Mouse (Mus musculus): ENCODE data around the gene Pak3. TPM values are rescaled to one million over a fixed set of nuclear protein-coding genes. Genes with fewer than 3 reads are reported as not detected.
A peak's percentile ranks its signal among the peaks of the same experiment; 100 is the strongest.
"Not testable (repeated sequence)": the region's sequence is repeated elsewhere in the genome, so short reads cannot be mapped to it uniquely, and the experiment has no call there.

The Pak3 gene
- 17.9 and 18.4 TPM in 2 replicates for polyA plus RNA-seq (2015; fragmentation: Nextera tagmentation; extraction: Ambion mirVana)

GRCm38 (mm10) chrX:143518168-143518901 lies at the start of gene Pak3:
Pak3 (plus strand) TSS chrX:143518591.
- Histone ChIP-seq H3K4me1 (no peaks in the 10 kb centered on the region), H3K9me3 (no peaks in the 10 kb centered on the region), H3K36me3 (no peaks in the 10 kb centered on the region), H3K4me3 (peak within 1 kb of the TSS; percentile 45), H3K4me2 (peak within 1 kb of the TSS; percentile 64), H3K27ac (no peak within 1 kb of the TSS), H3K9ac (peak within 1 kb of the TSS; percentile 65), H3K27me3 (peaks cover 28% of the 10 kb centered on the region)
- WGBS = 21% methylated on average over 23 of the region's 23 CpGs
- ATAC-seq (ENCODE audit: insufficient number of reproducible peaks, insufficient read depth, low FRiP score, low TSS enrichment, low read depth) = no peak

- ATAC-seq (ENCODE audit: insufficient number of reproducible peaks, insufficient read depth, low FRiP score, low TSS enrichment, low read depth) = peak; percentile 100
- no peaks in the 10 kb centered on the region for H3K36me3 ChIP-seq
- no peak overlapping the region for H3K4me2 ChIP-seq
- H3K9ac ChIP-seq = no peak overlapping the region
- H3K9me3 ChIP-seq = peaks cover 3% of the 10 kb centered on the region
- H3K4me1 ChIP-seq = no peaks in the 10 kb centered on the region
- H3K27me3 ChIP-seq = no peaks in the 10 kb centered on the region; the same call in 1 of the 2 replicates
- no peak overlapping the region for H3K4me3 ChIP-seq
- no peak overlapping the region for H3K27ac ChIP-seq
- 76% methylated on average over 3 of the region's 3 CpGs for WGBS
These were observed 35.5 kb upstream of the Pak3 start for GRCm38 (mm10) chrX:143482866-143483265.

GRCm38 (mm10) chrX:143501053-143501695 lies 17.2 kb upstream of the Pak3 start:
- H3K27me3 ChIP-seq = peaks cover 12% of the 10 kb centered on the region; the same call in 1 of the 2 replicates
- H3K9ac ChIP-seq = no peak overlapping the region
- no peak overlapping the region for H3K4me3 ChIP-seq
- no peak for ATAC-seq (ENCODE audit: insufficient number of reproducible peaks, insufficient read depth, low FRiP score, low TSS enrichment, low read depth)
- H3K27ac ChIP-seq = peak overlapping the region; percentile 57; the same call in 1 of the 2 replicates
- no peaks in the 10 kb centered on the region for H3K36me3 ChIP-seq
- no peaks in the 10 kb centered on the region for H3K9me3 ChIP-seq
- no peaks in the 10 kb centered on the region for H3K4me1 ChIP-seq
- 56% methylated on average over 4 of the region's 4 CpGs for WGBS
- no peak overlapping the region for H3K4me2 ChIP-seq

GRCm38 (mm10) chrX:143501776-143502365 lies 16.5 kb upstream of the Pak3 start:
- Histone ChIP-seq H3K9ac (no peak overlapping the region), H3K4me3 (no peak overlapping the region), H3K9me3 (no peaks in the 10 kb centered on the region), H3K4me1 (no peaks in the 10 kb centered on the region), H3K27me3 (peaks cover 12% of the 10 kb centered on the region; the same call in 1 of the 2 replicates), H3K4me2 (no peak overlapping the region), H3K27ac (peak overlapping the region; percentile 57; the same call in 1 of the 2 replicates), H3K36me3 (no peaks in the 10 kb centered on the region)
- 55% methylated on average over 5 of the region's 5 CpGs for WGBS
- ATAC-seq (ENCODE audit: insufficient number of reproducible peaks, insufficient read depth, low FRiP score, low TSS enrichment, low read depth) = no peak

- WGBS = 24% methylated on average over 7 of the region's 7 CpGs
- H3K4me3 ChIP-seq = peak overlapping the region; percentile 45
- no peak for ATAC-seq (ENCODE audit: insufficient number of reproducible peaks, insufficient read depth, low FRiP score, low TSS enrichment, low read depth)
- no peak overlapping the region for H3K27ac ChIP-seq
- H3K4me2 ChIP-seq = peak overlapping the region; percentile 64
- H3K9ac ChIP-seq = peak overlapping the region; percentile 65
- H3K4me1 ChIP-seq = no peaks in the 10 kb centered on the region
- peaks cover 31% of the 10 kb centered on the region for H3K27me3 ChIP-seq
- no peaks in the 10 kb centered on the region for H3K9me3 ChIP-seq
- no peaks in the 10 kb centered on the region for H3K36me3 ChIP-seq
These were observed 526 bp downstream of the Pak3 start for GRCm38 (mm10) chrX:143518917-143519316.

GRCm38 (mm10) chrX:143519454-143519853 lies 1.1 kb downstream of the Pak3 start:
- WGBS = 62% methylated on average over 5 of the region's 5 CpGs

GRCm38 (mm10) chrX:143520195-143520594 lies 1.8 kb downstream of the Pak3 start:
- peaks cover 32% of the 10 kb centered on the region for H3K27me3 ChIP-seq
- H3K9me3 ChIP-seq = no peaks in the 10 kb centered on the region
- 35% methylated on average over 1 of the region's 1 CpGs for WGBS
- H3K4me2 ChIP-seq = no peak overlapping the region
- H3K9ac ChIP-seq = no peak overlapping the region
- ATAC-seq (ENCODE audit: insufficient number of reproducible peaks, insufficient read depth, low FRiP score, low TSS enrichment, low read depth) = no peak
- H3K27ac ChIP-seq = no peak overlapping the region
- no peak overlapping the region for H3K4me3 ChIP-seq
- H3K4me1 ChIP-seq = no peaks in the 10 kb centered on the region
- H3K36me3 ChIP-seq = no peaks in the 10 kb centered on the region

More at GRCm38 (mm10) chrX:143519454-143519853, 1.1 kb downstream of the Pak3 start:
- not testable (repeated sequence) for H3K4me3 ChIP-seq; H3K4me2 ChIP-seq; H3K27ac ChIP-seq; ATAC-seq (ENCODE audit: insufficient number of reproducible peaks, insufficient read depth, low FRiP score, low TSS enrichment, low read depth); H3K36me3 ChIP-seq; H3K4me1 ChIP-seq; H3K9ac ChIP-seq; H3K9me3 ChIP-seq
- peaks cover 34% of the 10 kb centered on the region for H3K27me3 ChIP-seq

- no peak overlapping the region for H3K9ac ChIP-seq
- no peak overlapping the region for H3K4me3 ChIP-seq
- no peaks in the 10 kb centered on the region for H3K36me3 ChIP-seq
- H3K4me1 ChIP-seq = no peaks in the 10 kb centered on the region
- no peak overlapping the region for H3K27ac ChIP-seq
- H3K4me2 ChIP-seq = no peak overlapping the region
- no peaks in the 10 kb centered on the region for H3K9me3 ChIP-seq
- ATAC-seq (ENCODE audit: insufficient number of reproducible peaks, insufficient read depth, low FRiP score, low TSS enrichment, low read depth) = no peak
- H3K27me3 ChIP-seq = peaks cover 38% of the 10 kb centered on the region
- WGBS = 83% methylated on average over 3 of the region's 3 CpGs
These were observed 13.9 kb downstream of the Pak3 start for GRCm38 (mm10) chrX:143532331-143532730.

- H3K36me3 ChIP-seq = no peaks in the 10 kb centered on the region
- no peak overlapping the region for H3K9ac ChIP-seq
- no peaks in the 10 kb centered on the region for H3K4me1 ChIP-seq
- peaks cover 28% of the 10 kb centered on the region for H3K27me3 ChIP-seq
- 68% methylated on average over 3 of the region's 3 CpGs for WGBS
- no peak overlapping the region for H3K4me3 ChIP-seq
- H3K4me2 ChIP-seq = no peak overlapping the region
- ATAC-seq (ENCODE audit: insufficient number of reproducible peaks, insufficient read depth, low FRiP score, low TSS enrichment, low read depth) = no peak
- no peak overlapping the region for H3K27ac ChIP-seq
- H3K9me3 ChIP-seq = no peaks in the 10 kb centered on the region
These were observed 15.2 kb downstream of the Pak3 start for GRCm38 (mm10) chrX:143533574-143533973.

GRCm38 (mm10) chrX:143542756-143543155 lies 24.4 kb downstream of the Pak3 start:
- Histone ChIP-seq H3K27me3 (peaks cover 21% of the 10 kb centered on the region; the same call in 1 of the 2 replicates), H3K9ac (no peak overlapping the region), H3K27ac (no peak overlapping the region), H3K9me3 (no peaks in the 10 kb centered on the region), H3K36me3 (no peaks in the 10 kb centered on the region), H3K4me3 (no peak overlapping the region), H3K4me1 (no peaks in the 10 kb centered on the region), H3K4me2 (no peak overlapping the region)
- ATAC-seq (ENCODE audit: insufficient number of reproducible peaks, insufficient read depth, low FRiP score, low TSS enrichment, low read depth) = no peak
- 59% methylated on average over 2 of the region's 2 CpGs for WGBS

- WGBS = 44% methylated on average over 7 of the region's 7 CpGs
These were observed 24.9 kb downstream of the Pak3 start for GRCm38 (mm10) chrX:143543186-143543793.

More at GRCm38 (mm10) chrX:143543186-143543793, 24.9 kb downstream of the Pak3 start:
- Histone ChIP-seq H3K27ac (no peak overlapping the region), H3K4me1 (no peaks in the 10 kb centered on the region), H3K4me2 (no peak overlapping the region), H3K9me3 (no peaks in the 10 kb centered on the region), H3K9ac (no peak overlapping the region), H3K4me3 (no peak overlapping the region), H3K27me3 (peaks cover 21% of the 10 kb centered on the region; the same call in 1 of the 2 replicates), H3K36me3 (no peaks in the 10 kb centered on the region)
- no peak for ATAC-seq (ENCODE audit: insufficient number of reproducible peaks, insufficient read depth, low FRiP score, low TSS enrichment, low read depth)
